Mouse (Mus musculus) right cerebral cortex, postnatal 36 days (tissue): Measurements from ENCODE around the gene Pheta2.
"Not testable (repeated sequence)": the region's sequence is repeated elsewhere in the genome, so short reads cannot be mapped to it uniquely, and the experiment has no call there.

Experiments used
- DNase-seq, 2 experiments: peaks; one replicate each; pipeline ENCODE4 v3.0.0; 2022; ENCODE audit warnings: low spot score in 2 of 2, mixed read lengths in 1 of 2

Gene Pheta2

GRCm38 (mm10) chr15:82368851-82369250 lies 30.1 kb downstream of the Pheta2 start:
- no peak for DNase-seq

GRCm38 (mm10) chr15:82372446-82372845 lies 33.7 kb downstream of the Pheta2 start:
- DNase-seq: no peak

GRCm38 (mm10) chr15:82372991-82373390 lies 34.2 kb downstream of the Pheta2 start:
- no peak for DNase-seq

- no peak for DNase-seq
These were observed 35.7 kb downstream of the Pheta2 start for GRCm38 (mm10) chr15:82374437-82374836.

GRCm38 (mm10) chr15:82375855-82376254 lies 37.1 kb downstream of the Pheta2 start:
- no peak for DNase-seq

- peak; percentile 23 to 31 for DNase-seq
These were observed 37.8 kb downstream of the Pheta2 start for GRCm38 (mm10) chr15:82376393-82377138.

- no peak for DNase-seq
These were observed 39.0 kb downstream of the Pheta2 start for GRCm38 (mm10) chr15:82377701-82378100.

- DNase-seq: no peak
These were observed 39.8 kb downstream of the Pheta2 start for GRCm38 (mm10) chr15:82378261-82379180.

- no peak for DNase-seq
These were observed 40.7 kb downstream of the Pheta2 start for GRCm38 (mm10) chr15:82379511-82379870.

GRCm38 (mm10) chr15:82379871-82380713 lies 41.4 kb downstream of the Pheta2 start, which contains the start of gene Cyp2d22:
Gene Cyp2d22, minus strand, starts transcription at chr15:82380260.
- peak in 1 of 2 experiments; percentile 10 for DNase-seq

- no peak for DNase-seq
These were observed 41.9 kb downstream of the Pheta2 start for GRCm38 (mm10) chr15:82380714-82381062.

- DNase-seq: no peak
These were observed 43.7 kb downstream of the Pheta2 start for GRCm38 (mm10) chr15:82382441-82382840.

- DNase-seq: no peak
These were observed 47.0 kb downstream of the Pheta2 start for GRCm38 (mm10) chr15:82385729-82386128.

GRCm38 (mm10) chr15:82389916-82390315 lies 51.2 kb downstream of the Pheta2 start:
- not testable (repeated sequence) for DNase-seq

GRCm38 (mm10) chr15:82393922-82394321 lies 55.2 kb downstream of the Pheta2 start, which contains the start of gene Cyp2d11:
Gene Cyp2d11, minus strand, starts transcription at chr15:82394022.
- DNase-seq: not testable (repeated sequence)
